Mouse (Mus musculus) adrenal gland, adult 18-20 months (tissue): ENCODE data around the gene Zfp661. TPM values are rescaled to one million over a fixed set of nuclear protein-coding genes. Genes with fewer than 3 reads are reported as not detected.
"Not testable (repeated sequence)": the region's sequence is repeated elsewhere in the genome, so short reads cannot be mapped to it uniquely, and the experiment has no call there.

Source experiments
- DNase-seq, 2 experiments: peaks; one replicate each; pipeline ENCODE4 v3.0.0; 2021 to 2022; ENCODE audit warnings: low spot score in 2 of 2
- long read RNA-seq, 2 experiments: library from polyadenylated mRNA; stranded (forward); transcript quantifications; one replicate each; pipeline ENCODE4 v2.0.0; 2021
- total RNA-seq, 2 experiments: library from RNA; stranded (reverse); gene quantifications; 1 replicate in 1 of 2; 2 replicates in 1 of 2; pipeline ENCODE4 v1.2.3; 2021

The Zfp661 gene
- 1 to 10 TPM; 2.6 to 3.5 TPM for total RNA-seq
- long read RNA-seq, experiment 1, partial matches to known transcripts = 0 of 1 reads
- long read RNA-seq, experiment 1, other reads (novel, unspliced or antisense) = 0 of 1 reads
- long read RNA-seq, experiment 2, partial matches to known transcripts = 1 of 8 reads
- long read RNA-seq, experiment 2, other reads (novel, unspliced or antisense) = 3 of 8 reads

DNA sequence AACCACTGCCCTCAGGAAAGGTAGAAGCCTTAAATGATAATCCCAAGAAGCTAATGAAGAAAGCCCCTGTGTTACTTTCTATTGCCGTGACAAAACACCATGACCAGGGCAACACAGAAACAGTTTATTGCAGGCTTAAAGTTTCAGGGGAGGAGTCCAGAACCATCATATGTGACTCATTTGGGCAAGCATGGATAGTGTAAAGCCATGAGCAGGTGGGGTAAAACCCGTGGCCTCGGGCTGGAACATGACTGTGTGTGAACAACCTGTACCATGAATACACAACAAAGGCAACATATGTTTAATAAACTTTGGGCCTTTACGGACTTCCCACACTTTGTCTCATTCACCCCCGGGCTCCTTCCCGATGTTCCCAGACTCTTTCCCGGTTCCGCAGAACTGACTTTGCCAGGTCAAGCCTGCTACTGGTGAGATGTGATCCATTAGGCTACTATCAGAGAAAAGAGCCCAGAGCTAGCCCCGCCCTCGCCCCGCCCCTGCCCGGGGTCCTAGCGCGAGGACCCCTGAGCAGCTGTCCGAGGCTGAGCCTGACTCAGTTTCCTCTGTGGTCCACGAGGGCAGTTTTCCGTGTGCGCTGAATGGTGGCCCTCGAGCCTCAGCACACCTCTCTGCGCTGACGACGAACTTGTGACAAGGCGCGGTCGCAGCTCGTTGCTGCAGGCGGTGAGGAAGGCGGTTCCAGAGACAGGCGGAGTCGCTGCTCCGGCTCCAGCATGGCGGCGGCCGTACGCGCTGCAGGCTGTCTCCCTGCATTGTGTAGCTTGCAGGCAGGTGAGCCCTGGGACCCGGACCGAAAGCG lies at the start of gene Zfp661, which contains the start of gene Mrps5:
Gene Zfp661, minus strand, starts transcription at position 401 of the 820 bp plus-strand sequence.
Gene Mrps5, plus strand, starts transcription at position 529 of the 820 bp plus-strand sequence.
- peak; percentile 80 for DNase-seq

DNA sequence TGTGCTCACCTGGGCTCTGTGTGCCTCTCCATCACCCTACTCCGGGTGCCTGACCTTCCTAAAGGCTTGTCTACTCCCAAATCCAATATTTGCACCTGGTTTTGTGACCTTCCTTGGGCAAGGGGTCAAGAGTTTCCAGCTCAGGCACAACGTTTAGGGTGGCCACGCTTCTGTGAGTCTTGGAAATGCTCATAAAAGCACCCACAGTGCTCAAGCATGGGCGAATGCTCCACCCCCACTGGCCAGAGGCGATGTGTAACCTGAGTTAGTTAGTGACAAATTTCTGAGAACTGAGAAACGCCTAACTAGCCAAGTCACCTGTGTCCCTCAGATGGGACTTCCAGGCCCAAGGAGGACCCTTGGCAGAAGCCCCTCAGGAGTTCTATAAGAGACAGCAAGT lies 48.7 kb upstream of the Zfp661 start:
- DNase-seq = no peak

- DNase-seq = no peak
Observed at GRCm38 (mm10) chr2:127632601-127633000, 45.7 kb upstream of the Zfp661 start.

DNA sequence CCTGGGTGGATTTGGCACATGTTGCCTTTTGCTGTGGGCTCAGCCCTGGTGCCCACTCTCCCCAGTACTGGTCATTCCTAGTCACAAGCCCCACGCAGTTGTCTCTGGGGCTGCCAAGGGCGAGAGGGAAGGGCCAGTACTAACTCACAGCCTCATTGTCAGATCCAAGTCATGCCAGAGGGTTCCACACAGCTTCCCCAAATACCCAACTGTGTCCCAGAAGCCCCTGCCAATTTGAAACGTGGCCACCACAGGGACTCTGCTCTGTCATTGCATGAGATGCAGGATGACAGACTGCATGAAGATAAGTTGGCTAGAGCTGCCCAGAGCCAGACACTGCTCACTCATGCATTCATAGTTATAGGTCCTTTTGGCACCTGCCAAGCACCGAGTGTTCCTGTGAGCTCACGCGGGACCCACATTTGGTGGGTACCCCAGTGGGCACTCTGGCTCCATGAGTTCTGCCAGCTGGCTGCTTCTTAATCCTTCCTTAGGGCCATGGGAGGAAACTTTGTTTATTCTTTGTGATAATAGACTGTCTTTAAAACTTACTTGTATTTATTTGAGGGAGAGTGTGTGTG lies 41.2 kb upstream of the Zfp661 start:
- DNase-seq = no peak

DNA sequence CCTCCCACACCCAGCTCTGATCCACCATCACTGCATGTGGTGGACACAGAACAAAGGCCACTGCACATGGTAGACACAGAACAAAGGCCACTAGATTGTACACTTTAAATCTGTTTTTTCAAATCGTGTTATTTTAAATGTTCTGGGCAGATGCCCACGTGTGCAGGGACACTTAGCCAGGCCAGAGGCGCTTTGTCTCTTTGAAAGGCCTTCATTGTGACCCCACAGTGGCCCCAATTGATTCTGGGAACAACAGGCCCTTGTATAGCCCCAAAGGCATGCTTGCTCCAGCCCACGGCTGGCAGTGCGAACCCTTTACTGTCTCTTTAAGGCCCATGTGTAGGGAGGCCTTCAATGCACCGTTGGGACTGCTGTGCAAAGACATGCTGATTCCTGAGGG lies 40.5 kb upstream of the Zfp661 start:
- DNase-seq = no peak

DNA sequence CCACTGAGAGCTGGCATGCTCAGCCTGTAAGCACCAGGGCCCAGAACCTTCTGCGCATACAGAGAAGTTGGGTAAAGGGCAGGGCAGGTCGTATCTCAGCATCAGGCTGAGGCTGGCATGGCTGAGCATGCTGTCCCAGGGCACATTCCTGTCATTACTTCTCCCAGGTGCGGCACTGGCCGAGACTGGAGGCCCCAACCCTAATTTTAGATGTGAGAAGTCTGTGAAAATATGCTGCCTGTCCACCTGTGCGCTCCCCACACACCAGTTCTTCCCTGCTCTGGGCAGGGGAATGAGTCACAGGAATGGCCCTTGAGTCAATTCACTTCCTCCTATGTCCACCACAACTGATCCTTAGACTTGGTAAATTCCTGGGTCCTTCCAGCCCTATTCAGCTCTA lies 38.8 kb upstream of the Zfp661 start:
- no peak for DNase-seq

DNA sequence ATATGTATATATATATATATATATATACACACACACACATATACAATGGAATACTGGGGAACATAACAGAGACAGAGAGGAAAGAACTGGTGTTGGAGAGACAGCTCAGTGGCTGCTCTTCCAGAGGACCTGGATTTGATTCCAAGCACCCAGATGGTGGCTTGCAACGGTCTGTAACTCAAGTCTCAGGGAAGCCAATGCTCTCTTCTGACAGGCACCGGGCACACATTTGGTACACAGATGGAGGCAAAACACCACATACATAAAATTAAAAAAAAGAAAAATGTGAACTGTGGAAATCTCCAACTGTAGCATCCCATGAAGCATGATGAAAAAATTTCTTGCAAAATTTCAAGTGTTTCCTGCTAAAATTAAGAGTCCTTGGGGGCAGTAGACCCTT lies 37.9 kb upstream of the Zfp661 start:
- no peak for DNase-seq

DNA sequence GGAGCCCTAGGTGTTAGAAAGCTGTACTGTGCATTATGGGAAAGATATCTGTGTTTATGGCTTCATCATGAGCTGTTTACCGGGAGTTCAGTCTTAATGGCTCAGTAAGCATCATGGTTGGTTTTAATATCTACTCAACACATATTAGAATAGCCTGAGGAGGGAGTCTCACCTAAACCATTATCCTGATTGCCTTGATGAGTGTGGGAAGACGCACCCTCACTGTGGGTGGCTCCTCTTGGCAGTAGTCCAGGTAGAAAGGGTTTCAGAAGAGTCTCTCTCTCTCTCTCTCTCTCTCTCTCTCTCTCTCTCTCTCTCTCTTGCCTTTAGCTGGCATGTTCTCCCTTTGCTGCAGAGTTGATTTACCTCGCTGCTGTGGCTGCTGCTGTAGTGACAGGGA lies 35.2 kb upstream of the Zfp661 start:
- no peak for DNase-seq

DNA sequence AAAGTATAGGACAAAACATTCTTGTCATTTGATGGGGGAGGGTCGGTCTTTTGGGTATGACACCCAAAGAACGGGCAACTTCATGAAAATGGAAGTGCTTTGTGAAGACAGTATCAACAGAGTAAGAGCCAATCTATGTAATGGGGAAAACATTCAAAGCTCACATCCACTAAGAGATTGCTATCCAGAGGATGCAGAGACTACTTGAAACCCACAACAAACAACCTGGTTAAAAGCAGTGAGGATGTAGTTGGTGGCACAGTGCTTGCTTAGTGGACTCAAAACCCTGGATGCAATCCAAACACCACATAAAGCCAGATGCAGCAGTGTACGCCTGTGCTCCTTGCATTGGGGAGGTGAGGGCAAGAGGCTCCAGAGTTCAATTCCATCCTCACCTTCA lies 32.4 kb upstream of the Zfp661 start:
- DNase-seq = no peak

DNA sequence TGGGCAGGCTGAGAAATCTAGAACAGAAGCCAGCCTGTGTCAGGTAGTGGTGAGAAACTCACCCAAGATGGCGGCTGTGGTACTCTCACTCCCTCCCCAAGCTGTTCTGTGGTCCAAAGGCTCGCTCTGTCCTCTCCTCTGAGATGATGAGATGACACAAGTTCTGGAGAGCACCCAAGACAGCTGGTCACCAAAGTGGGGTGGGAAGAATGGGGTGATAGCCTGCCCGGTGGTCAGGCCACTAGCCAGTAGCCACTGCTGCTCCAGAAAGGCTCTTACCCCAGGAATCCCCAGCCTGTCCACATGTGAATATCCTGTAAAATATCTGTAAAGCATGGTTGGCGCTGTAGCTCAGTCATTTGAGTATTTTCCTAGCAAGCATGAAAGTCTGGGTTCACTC lies 25.4 kb upstream of the Zfp661 start:
- DNase-seq = no peak

DNA sequence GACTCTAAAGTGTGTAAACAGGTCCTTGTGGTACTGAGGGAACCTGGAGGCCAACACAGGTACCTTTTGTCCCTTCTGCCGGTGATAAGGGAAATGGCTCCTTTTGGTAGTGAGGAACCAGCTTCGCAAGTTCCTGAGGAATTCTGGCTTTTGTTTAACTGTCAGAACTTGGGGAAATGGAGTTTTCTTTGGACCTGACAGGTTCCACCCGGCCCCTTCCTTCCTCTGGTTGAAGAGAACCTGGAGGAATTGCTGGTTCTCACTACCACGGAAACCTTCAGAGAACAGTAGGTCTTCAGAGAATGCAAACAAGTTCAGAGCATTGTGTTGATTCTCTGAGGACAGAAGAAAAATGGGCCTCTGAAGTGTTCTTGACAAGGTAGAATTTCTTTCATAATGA lies 24.5 kb upstream of the Zfp661 start:
- no peak for DNase-seq

DNA sequence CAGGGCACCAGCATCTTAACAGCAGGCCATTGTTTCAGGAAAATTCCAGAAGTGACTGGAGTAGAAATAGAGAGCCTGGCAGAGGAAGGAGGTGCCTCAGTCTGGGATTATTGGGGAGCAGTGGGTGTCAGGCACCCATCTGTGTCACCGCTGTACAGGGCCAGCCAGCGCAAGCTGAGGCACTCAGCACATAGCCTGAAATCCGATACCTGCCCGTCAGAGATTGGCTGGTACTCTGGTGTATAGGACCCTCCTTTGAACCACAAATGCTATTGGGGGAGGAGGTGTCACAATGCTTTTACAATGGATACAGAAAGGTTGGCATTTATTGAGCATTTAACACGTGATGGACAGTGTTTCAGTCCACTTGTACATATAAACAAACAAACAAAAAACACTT lies 22.1 kb upstream of the Zfp661 start:
- no peak for DNase-seq

GRCm38 (mm10) chr2:127608234-127608633 lies 21.3 kb upstream of the Zfp661 start:
- no peak for DNase-seq

- no peak for DNase-seq
Observed at GRCm38 (mm10) chr2:127605203-127605602, 18.3 kb upstream of the Zfp661 start.

GRCm38 (mm10) chr2:127603383-127603782 lies 16.5 kb upstream of the Zfp661 start:
- not testable (repeated sequence) for DNase-seq

GRCm38 (mm10) chr2:127590840-127591239 lies 3.9 kb upstream of the Zfp661 start:
- no peak for DNase-seq

DNA sequence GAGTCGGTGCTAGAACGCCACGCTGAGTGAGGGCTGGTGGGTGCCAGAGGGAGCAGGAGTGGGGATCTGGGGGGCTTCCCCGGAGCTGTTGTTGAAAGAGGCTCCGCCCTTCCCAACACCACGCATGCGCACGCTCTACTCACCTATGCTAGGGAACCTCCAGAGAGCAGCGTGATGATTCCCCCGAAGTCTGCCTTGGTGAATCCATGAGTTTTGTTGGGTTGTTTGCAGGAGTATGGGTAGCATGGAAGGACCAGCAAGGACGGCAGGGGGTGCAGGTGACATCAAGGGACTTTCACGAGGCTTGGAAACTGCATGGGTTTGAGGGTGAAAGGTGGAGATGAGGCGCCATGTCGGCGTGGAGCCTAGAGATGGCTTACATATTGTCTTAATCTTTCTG lies 3.3 kb upstream of the Zfp661 start:
- no peak for DNase-seq

DNA sequence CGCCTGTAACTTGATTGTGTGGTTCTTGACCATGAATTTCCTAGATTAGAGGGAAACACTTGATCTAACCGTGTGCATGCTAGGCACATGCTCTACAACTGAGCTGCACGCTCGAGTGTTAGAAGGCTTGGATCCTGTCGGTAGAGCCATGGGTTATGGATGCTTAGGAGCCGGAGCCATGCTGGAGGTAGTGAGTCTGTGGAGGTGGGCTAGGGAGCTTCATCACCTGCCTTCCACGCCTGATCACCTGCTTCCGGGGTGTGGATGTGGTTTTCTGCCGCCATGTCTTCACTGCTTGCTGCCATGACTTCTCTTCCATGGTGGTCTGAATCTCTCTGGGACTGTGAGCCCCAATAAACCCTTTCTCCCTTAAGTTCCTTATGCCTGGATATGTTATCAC lies 2.0 kb upstream of the Zfp661 start:
- DNase-seq = no peak

GRCm38 (mm10) chr2:127587514-127587844 lies 585 bp upstream of the Zfp661 start:
- no peak for DNase-seq

- DNase-seq = peak; percentile 86 to 89
Observed at GRCm38 (mm10) chr2:127584436-127584858, 2.4 kb downstream of the Zfp661 start.

DNA sequence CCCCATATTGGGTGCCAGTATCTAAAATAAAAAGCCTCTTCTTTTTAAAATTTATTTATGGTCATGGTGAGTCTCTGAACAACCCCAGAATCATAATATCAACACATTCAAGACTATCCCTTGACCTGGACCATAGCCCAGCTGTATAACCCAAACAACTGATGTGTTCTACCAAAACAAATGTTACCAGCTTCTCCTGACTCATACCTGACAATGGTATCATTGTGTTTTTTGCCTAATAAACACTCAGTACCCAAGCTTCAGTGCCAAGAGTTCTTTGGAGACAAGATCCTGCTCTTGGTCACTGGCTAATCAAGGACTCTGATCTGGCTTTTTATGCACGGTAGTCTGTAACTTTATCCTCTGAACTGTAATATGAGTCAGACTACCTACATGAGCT lies 13.6 kb downstream of the Zfp661 start:
- DNase-seq = no peak
